Mouse (Mus musculus): ENCODE measurements around the gene Zmynd15.
"Not testable (repeated sequence)": the region's sequence is repeated elsewhere in the genome, so short reads cannot be mapped to it uniquely, and the experiment has no call there.

Zmynd15 gene

GRCm38 (mm10) chr11:70458688-70459600, at the start of gene Zmynd15:
Gene Zmynd15, plus strand, starts transcription at chr11:70459433.
- no peak for DNase-seq (ENCODE audit: low spot score)

- DNase-seq (ENCODE audit: low spot score) = peak; percentile 90
Measured at GRCm38 (mm10) chr11:70409594-70410296, 49.5 kb upstream of the Zmynd15 start, which contains the start of gene Pelp1. Gene Pelp1, minus strand, starts transcription at chr11:70410031.

DNA sequence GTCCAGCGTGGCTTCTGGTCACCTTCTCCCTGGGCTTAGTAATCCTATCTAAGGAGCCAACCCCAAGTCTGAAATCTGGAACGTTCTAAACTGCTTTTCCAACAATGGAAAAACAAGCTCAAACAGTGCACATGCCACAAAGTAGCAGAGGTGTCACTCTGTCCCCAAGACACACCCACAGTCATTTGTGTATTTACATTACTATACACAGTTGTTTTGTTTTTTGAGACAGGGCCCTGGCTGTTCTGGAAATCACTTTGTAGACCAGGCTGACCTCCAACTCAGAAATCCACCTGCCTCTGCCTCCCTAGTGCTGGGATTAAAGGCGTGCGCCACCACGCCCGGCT, 49.0 kb upstream of the Zmynd15 start:
- DNase-seq (ENCODE audit: low spot score) = no peak

DNA sequence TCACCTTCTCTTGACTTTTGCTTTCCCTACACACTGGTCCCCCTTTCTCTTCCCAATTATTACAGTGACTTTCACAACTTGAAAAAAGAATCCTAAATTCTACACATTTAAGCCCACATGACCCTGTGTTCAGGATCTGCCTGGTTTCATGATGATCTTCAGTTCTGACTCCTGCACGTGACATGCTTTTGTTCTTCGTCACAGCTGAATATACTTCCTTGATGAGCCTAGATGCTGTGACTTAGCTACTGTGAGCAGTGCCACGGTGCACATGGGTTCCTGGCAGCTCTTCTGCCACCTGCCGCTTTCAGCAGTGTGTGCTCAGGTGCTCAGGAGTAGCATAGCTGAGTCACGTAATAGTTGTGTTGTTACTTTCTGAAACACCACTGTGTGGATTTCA, 46.6 kb upstream of the Zmynd15 start:
- no peak for DNase-seq (ENCODE audit: low spot score)

GRCm38 (mm10) chr11:70413961-70414360, 45.3 kb upstream of the Zmynd15 start:
- peak; percentile 72 for DNase-seq (ENCODE audit: low spot score)

DNA sequence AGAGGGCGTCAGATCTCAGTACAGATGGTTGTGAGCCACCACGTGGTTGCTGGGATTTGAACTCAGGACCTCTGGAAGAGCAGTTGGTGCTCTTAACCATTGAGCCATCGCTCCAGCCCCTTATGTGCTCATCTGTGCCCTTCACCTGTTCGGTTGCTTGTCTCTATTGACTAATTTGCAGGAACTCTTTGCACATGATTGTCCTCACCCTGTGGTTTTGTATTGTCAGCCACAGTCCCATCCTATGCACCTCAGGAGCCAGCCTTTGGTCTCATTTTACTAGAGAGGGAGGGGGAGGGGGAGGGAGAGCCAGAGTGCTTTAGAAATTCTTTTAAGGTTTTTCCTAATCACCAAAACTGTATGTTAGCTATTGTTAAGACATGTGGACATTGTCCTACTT, 41.0 kb upstream of the Zmynd15 start:
- no peak for DNase-seq (ENCODE audit: low spot score)

- DNase-seq (ENCODE audit: low spot score) = no peak
Measured at GRCm38 (mm10) chr11:70419486-70419885, 39.7 kb upstream of the Zmynd15 start.

DNA sequence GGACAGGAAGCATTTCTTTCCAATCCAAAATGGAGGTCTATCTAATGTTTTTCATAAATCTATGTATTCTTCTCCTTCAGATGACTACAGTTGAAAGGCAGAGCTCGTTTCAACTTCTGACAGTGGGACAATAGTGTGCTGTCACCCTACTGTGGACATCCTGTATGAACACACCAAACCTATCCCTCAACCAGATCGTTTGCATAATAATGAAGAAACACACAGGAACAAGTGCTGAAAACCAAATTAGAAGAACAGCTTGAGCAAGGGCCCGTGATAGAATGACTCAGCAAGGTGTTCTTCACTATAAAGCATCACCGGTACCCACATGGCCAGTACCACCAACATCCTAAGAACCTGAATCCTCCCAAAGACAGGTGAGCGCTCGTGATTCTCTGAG, 32.6 kb upstream of the Zmynd15 start:
- not testable (repeated sequence) for DNase-seq (ENCODE audit: low spot score)

DNA sequence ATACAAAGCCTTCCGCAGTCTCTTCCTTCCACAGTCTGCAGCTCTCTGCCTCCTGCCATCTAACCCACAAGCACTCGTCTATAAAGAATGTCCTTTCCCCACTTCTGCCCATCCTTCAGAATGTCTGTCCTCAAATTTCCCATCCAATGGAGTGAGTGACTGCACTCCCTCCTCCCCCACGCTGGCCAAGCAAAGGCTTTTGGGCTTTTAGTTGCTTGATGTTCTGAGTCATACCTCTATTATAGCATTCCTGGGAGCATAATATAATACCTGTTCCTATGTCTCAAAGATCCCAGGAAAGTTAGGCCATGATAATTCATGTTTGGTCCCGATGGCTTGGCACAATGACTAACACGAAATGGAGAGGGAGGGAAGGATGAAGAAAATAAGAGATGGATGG, 27.7 kb upstream of the Zmynd15 start:
- no peak for DNase-seq (ENCODE audit: low spot score)

DNA sequence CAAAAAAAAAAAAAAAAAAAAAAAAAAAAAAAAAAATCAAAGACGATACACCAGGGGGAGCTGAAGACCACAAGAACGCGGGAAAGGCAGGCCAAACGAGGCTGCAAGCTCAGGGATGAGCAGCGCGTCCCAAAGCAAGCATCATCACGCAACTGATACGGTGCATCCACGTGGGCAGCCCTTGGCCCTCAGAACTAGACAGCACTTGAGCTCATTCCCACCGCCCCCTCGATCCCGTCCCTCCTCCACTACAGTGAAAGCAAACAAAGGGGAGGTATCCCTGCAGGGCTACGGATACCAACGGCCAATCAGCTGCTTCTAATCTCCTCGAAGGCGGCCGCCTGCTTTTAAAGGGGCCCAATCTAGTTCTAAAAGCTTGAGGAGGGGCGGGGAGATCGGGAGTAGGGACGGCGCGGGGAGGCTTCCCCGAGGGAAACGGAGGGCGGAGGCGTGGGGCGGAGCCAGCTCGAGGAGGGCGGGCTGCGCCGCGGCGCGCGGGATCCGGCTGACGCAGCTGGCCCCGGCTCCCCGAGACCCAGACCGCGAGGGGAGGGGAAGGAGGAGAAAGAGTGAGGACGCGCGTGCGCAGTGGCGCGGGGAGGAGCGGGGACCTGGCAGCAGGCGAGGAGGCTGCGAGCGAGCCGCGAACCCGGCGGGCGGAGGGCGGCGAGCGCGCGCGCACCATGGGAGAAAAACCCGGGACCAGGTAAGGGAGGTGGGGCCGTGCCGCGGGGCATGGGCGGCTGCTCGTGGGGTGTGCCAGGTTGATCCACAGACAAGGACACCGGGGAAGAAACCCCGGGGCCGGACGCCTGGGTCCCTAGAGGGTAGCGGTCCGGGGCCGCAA, 27.0 kb upstream of the Zmynd15 start, which contains the start of gene Arrb2:
TSS of gene Arrb2 (plus strand) at position 588 of the 847 bp plus-strand sequence.
- peak; percentile 93 for DNase-seq (ENCODE audit: low spot score)

DNA sequence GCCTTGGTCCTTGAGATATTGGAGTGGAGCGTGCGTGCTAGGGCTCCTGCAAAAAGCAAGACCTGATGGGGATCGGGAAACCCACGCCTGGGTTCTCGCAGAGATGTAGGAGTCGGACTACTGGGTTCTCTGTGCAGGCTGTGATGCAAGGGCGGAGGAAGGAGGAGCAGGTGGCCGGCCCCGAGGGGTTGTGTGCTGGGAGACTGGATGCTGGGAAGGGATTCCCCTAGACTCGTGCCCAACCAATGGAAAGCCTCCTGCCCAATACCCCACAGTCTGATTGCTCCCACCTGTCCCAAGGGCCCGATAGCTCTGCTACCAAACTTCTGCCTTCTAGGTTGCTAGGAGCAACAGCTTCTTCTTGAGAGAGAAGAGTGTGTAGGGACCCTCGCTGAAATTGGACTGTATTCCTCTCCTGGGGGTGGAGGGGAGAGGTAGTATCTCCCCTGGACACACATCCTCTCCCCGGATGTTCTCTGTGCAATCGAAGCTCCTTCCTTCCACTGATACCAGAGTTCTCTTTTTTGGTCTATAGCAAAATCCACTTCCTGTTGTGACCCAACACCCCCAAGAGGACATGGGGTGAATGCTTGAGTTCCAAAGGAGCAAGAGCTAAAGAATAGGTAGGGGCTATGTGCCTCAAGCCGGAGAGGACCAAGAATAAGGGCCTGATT, 26.2 kb upstream of the Zmynd15 start:
- DNase-seq (ENCODE audit: low spot score) = no peak

DNA sequence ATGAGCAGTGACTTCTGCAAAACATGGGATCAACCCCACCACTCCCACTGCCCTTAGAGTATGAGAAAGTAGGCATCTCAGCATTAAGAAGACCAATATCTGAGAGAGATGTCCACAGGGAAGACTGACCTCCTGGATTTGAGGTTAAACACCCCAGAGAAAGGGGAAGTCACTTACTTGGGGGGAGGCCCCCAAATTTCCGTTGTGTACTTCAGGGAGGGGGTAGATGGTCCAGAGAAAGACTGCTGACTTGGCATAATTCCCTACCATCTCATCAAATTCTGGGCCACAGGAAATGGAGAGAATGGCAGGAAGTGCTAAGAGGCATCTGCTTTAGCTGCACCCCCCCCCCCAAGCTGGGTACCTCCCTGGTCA, 25.7 kb upstream of the Zmynd15 start:
- no peak for DNase-seq (ENCODE audit: low spot score)

GRCm38 (mm10) chr11:70433951-70434350, 25.3 kb upstream of the Zmynd15 start:
- DNase-seq (ENCODE audit: low spot score) = no peak

- DNase-seq (ENCODE audit: low spot score) = no peak
Measured at GRCm38 (mm10) chr11:70435476-70435875, 23.8 kb upstream of the Zmynd15 start.

GRCm38 (mm10) chr11:70437426-70437825, 21.8 kb upstream of the Zmynd15 start:
- no peak for DNase-seq (ENCODE audit: low spot score)

DNA sequence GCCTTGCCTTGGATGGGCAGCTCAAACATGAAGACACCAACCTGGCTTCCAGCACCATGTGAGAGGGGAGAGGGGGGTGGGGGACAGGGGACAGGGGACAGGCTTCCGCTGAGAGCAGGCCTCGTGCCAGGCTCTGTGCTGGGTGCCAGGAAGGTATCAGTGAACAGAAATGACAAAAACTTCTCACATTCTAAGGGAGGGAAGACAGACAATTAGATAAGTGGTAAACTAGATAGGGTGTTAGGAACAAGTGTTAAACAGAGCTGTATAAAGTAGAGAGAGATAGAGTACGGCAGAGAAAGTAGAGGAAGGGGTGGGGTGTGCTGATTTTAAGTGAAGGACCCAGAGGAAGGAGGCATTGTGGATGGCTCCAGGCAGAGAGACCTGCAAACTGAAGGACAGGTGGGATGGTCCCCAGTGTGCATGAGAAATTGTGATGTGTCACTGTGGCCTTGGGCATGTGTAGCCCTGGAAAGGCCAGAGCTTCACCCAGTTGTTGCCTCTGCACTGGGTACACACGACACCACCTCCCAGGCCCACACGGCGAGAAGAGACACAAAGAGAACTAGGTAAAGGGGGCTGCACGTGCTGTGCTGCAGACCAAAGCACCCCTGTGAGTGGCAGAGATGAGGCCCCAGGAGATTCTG, 20.4 kb upstream of the Zmynd15 start:
- no peak for DNase-seq (ENCODE audit: low spot score)

DNA sequence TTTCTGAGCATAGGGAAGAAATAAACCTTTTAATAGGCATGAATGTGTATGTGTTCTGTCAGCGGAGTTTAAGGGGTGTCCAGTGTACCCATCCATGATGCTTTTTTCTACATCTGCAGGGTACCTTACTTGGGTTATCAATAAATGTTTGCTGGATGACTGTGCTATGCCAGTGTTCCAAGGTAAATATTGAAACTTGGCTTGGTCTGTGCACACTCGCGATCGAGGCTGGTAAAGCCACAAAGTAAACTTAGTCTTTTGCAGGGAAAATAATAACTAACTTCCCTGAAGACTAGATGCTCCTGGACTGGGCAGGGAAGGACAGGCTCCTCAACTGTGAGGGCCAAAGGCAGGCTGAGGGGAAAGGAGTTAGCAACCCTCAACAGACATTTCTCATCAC, 18.6 kb upstream of the Zmynd15 start:
- DNase-seq (ENCODE audit: low spot score) = no peak

DNA sequence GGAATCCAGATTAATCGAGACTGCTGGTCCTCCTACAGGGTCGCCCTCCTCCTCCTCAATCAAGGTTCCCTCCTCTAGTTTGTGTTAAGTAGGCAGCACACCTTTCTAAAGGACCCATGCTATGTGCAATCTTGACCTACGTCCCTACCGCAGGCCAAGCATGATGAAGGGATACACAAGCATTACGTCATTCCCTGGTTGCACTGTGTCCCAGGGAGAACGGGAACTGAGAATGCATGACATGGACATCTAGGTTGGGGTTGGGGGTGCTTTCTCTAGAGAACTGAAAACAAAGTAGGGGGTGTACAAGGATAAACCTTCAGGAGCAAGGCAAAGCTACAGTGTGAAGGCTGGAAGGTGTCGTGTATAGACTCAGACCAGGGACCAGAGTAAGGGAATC, 17.4 kb upstream of the Zmynd15 start:
- DNase-seq (ENCODE audit: low spot score) = no peak

DNA sequence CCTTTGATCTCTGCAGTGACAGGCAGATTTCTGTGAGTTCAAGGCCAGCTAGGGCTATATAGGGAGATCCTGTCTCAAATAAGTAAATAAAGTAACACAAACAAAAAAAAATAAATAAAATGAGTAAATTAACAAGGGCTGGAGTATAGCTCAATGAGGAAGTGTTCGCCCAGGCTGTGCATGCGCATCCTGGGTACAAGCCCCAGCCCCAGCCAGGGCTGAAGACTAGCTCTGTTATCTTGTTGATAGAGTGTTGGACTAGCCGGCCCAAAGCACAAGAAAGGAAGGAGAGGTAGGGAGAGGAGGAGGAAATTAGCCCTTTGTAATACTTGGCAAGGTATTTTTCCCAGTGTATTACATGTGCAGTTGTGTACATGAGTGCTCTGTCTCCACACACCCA, 15.3 kb upstream of the Zmynd15 start:
- DNase-seq (ENCODE audit: low spot score) = no peak

- DNase-seq (ENCODE audit: low spot score) = peak; percentile 40
Measured at GRCm38 (mm10) chr11:70444667-70445066, 14.6 kb upstream of the Zmynd15 start.

GRCm38 (mm10) chr11:70446756-70447155, 12.5 kb upstream of the Zmynd15 start:
- DNase-seq (ENCODE audit: low spot score) = peak; percentile 52
